Mouse (Mus musculus): ENCODE results near the gene Vmn1r91.
"Not testable (repeated sequence)": the region's sequence is repeated elsewhere in the genome, so short reads cannot be mapped to it uniquely, and the experiment has no call there.

Vmn1r91 gene

GRCm38 (mm10) chr7:20099380-20099779 lies at the start of gene Vmn1r91:
Gene Vmn1r91, plus strand, starts transcription at chr7:20099680.
- DNase-seq (ENCODE audit: low read depth, low spot score), result not testable (repeated sequence)

- not testable (repeated sequence) for DNase-seq (ENCODE audit: low read depth, low spot score)
Measured at GRCm38 (mm10) chr7:20064100-20064499, 35.4 kb upstream of the Vmn1r91 start.

- not testable (repeated sequence) for DNase-seq (ENCODE audit: low read depth, low spot score)
Measured at GRCm38 (mm10) chr7:20078118-20078517, 21.4 kb upstream of the Vmn1r91 start.

- DNase-seq (ENCODE audit: low read depth, low spot score), result not testable (repeated sequence)
Measured at GRCm38 (mm10) chr7:20122479-20122878, 23.0 kb downstream of the Vmn1r91 start, which contains the start of gene Gm16442. Gene Gm16442, minus strand, starts transcription at chr7:20122579.

GRCm38 (mm10) chr7:20138988-20139387 lies 39.5 kb downstream of the Vmn1r91 start, which contains the start of gene Vmn1r93:
Gene Vmn1r93, minus strand, starts transcription at chr7:20139088.
- DNase-seq (ENCODE audit: low read depth, low spot score), result not testable (repeated sequence)
